Mouse (Mus musculus) layer of hippocampus, postnatal 25 days (tissue): ENCODE measurements around the gene Cd244a. TPM values are rescaled to one million over a fixed set of nuclear protein-coding genes. Genes with fewer than 3 reads are reported as not detected.

ENCODE experiments used
- DNase-seq, 2 experiments: peaks; one replicate each; pipeline ENCODE4 v3.0.0; 2022; ENCODE audit warnings: mixed read lengths in 2 of 2, low spot score in 1 of 2; ENCODE audit errors: extremely low spot score in 1 of 2
- microRNA-seq, 2 experiments: library from miRNA; unstranded; fragments of <30 nt; microRNA quantifications; one replicate each; pipeline ENCODE4 v1.2.0; 2021
- total RNA-seq, 2 experiments: library from RNA; stranded (reverse); gene quantifications; 2 replicates each; pipeline ENCODE4 v1.2.3; 2021

The Cd244a gene
- total RNA-seq, 2 experiments from 2014 or later: not detected

DNA sequence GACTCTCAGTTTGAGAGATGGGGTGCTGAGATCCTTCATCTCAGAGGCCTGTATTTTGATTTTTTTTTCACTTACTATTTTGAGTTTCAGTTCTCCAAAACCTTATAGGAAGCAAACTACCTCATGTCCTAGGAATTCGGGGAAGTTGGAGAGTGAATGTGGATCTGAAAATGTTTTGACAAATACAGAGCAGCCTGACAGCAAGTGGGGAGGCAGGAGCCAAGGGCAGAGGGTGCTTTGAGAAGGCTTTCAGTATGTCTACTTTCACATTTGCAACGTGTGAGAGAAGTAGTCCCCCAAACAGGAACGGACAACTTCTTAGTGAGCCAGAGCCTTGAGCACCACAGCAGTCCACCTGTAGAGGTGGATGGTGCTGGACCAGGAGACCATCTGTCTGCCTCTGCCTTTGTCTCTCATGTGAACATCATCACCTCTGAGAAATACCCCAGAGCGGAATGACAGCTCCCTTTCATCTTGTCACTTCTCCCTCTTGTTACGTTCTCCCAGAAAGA lies 87.5 kb downstream of the Cd244a start:
- DNase-seq: no peak

DNA sequence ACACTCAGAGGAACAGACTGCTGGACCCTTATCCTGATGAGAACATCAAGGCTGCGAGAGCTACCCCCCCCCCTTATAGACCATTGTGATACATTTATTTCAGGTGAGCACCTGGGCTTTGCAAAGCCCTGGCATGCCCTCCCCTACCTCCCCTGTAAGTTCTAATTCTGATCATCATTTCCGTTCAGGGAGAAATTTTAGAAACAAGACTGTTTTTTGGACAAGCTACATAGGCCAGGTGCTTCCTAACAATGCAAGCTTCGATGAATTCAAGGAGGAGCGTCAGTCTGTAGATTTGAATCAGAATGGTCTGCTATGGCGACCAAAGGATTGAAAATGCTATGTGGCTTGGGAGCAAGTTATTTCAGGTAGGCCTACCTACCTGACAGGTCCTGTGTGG lies 88.7 kb downstream of the Cd244a start:
- DNase-seq: no peak

DNA sequence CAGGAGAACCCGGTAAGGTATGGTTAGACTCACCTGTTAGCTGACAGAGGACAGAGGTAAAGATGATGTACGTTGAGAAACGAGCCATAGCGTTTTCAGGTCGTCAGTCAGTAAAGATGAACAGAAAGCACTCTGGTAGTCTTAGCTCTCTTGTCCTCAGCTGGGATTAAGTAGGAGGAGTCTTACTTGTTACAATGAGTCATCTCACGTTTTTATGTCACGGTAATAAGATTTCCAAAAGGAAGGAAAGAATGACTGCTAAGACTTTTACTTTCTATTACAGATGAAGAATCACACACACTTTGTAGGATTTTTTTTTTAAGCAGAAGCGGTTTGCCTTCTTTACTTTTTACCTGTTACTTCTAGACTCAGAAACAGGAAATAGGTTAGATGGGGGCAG lies 89.8 kb downstream of the Cd244a start:
- no peak for DNase-seq

DNA sequence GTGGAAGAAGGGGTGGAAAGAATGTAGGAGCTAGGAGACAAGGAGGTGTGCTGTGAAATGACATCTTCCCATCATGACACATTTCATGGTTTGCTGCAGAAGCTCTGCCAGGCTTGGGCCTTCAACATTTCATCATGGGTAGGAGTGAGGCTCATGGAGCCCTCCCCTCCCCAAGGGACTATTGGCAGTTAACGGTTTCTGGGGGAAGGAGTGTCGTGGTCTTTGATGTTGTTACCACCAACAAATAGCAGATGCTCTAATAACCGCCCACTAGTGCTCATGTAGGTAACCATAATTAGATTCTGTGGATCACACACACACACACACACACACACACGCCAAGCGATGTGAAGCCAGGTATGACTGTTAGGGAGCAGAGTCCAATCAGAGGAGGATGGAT lies 93.7 kb downstream of the Cd244a start, which contains the start of gene Slamf7:
Slamf7 (minus strand) TSS at position 302 of the 400 bp plus-strand sequence.
- no peak for DNase-seq

DNA sequence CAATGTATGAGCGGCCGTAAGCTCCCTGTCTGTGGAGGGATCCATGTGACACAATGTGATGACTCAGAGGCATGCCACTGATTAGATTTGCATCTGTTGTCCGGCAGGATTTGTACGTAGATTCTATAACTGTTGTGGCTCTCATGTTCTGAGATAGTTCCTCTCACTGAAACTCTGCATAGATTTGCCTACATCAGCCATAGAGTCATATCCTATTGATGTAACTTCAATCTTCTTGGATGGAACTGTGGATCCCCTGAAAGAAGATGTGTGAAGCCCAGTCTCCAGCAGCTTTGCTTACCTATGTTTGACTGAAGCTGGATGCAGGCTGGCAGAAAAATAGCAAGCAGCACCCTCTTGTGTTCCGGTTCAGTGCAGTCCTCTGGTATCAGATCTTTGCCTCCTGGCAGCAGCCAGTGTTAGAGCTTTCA lies 99.6 kb downstream of the Cd244a start:
- DNase-seq: no peak

Small RNA genes within 50 kb of the gene (microRNA-seq; reads per million reads assigned to microRNA genes)
- gene Mir7683: 0 reads per million in 2 experiments

Other genes with a start within 250 kb of the Cd244a start
- 10 to 100 TPM; 34.6 to 35.4 TPM for gene Dedd, start 230.0 kb upstream of the Cd244a start, total RNA-seq
- gene Nit1, start 213.5 kb upstream of the Cd244a start, total RNA-seq: 10 to 100 TPM; 45.7 to 47.3 TPM
- gene Pfdn2, start 213.5 kb upstream of the Cd244a start, total RNA-seq: 100 to 1,000 TPM; 163 to 173 TPM
- 1 to 10 TPM; 6.4 to 9.2 TPM for gene Klhdc9, start 198.4 kb upstream of the Cd244a start, total RNA-seq
- gene Nectin4, start 189.1 kb upstream of the Cd244a start, total RNA-seq: 1 to 10 TPM; 3.6 to 3.7 TPM
- gene Arhgap30, start 170.2 kb upstream of the Cd244a start, total RNA-seq: 1 to 10 TPM; 1.8 to 2.0 TPM
- 100 to 1,000 TPM; 113 to 139 TPM for gene Usf1, start 147.9 kb upstream of the Cd244a start, total RNA-seq
- gene Tstd1, start 140.3 kb upstream of the Cd244a start, total RNA-seq: 1 to 10 TPM; 3.1 to 3.3 TPM
- 1 to 10 TPM; 4.7 to 5.1 TPM for gene F11r, start 121.7 kb upstream of the Cd244a start, total RNA-seq
- gene Alyref2, start 55.7 kb upstream of the Cd244a start, total RNA-seq: 1 to 10 TPM; 6.1 to 7.5 TPM
- gene Itln1, start 23.9 kb upstream of the Cd244a start, total RNA-seq: not detected
- under 1 TPM in 1 of 2 experiments, not detected in 1; 0.23 TPM for gene Ly9, start 48.2 kb downstream of the Cd244a start, total RNA-seq
- not detected for gene Slamf7, start 93.8 kb downstream of the Cd244a start, total RNA-seq
- under 1 TPM in 1 of 2 experiments, not detected in 1; 0.52 TPM for gene Cd48, start 122.8 kb downstream of the Cd244a start, total RNA-seq
- gene Slamf1, start 207.9 kb downstream of the Cd244a start, total RNA-seq: under 1 TPM; 0.12 to 0.33 TPM